Mouse (Mus musculus) liver, embryonic 15.5 days (tissue): ENCODE measurements around the gene Agap2. TPM values are rescaled to one million over a fixed set of nuclear protein-coding genes. Genes with fewer than 3 reads are reported as not detected.
"Not testable (repeated sequence)": the region's sequence is repeated elsewhere in the genome, so short reads cannot be mapped to it uniquely, and the experiment has no call there.

ENCODE experiments used
- ATAC-seq: fragments of 200-750 bp; cut with Nextera tagmentation; 2 replicates; pipeline ENCODE4 v1.8.0; 2017; ENCODE audit warnings: moderate number of reproducible peaks, mild to moderate bottlenecking, moderate library complexity; ENCODE audit not compliant: insufficient read depth
- H3K27ac ChIP-seq: fragments of 300-500 bp; sonication (generic); replicated peaks from 2 replicates; pipeline ENCODE4 v1.5.1; 2015; ENCODE audit warnings: mild to moderate bottlenecking, inconsistent platforms
- H3K27me3 ChIP-seq: fragments of 300-500 bp; sonication (generic); 2 replicates; pipeline ENCODE4 v1.6.1; 2015; ENCODE audit warnings: mild to moderate bottlenecking, inconsistent platforms
- H3K36me3 ChIP-seq: fragments of 300-500 bp; sonication (generic); replicated peaks from 2 replicates; pipeline ENCODE4 v1.6.1; 2015; ENCODE audit warnings: moderate library complexity, mild to moderate bottlenecking, inconsistent platforms
- H3K4me1 ChIP-seq: fragments of 300-500 bp; sonication (generic); replicated peaks from 2 replicates; pipeline ENCODE4 v1.6.1; 2015; ENCODE audit warnings: inconsistent platforms
- H3K4me2 ChIP-seq: fragments of 300-500 bp; sonication (generic); 2 replicates; pipeline ENCODE4 v1.6.1; 2015; ENCODE audit warnings: moderate library complexity, mild to moderate bottlenecking, inconsistent platforms
- H3K4me3 ChIP-seq: fragments of 300-500 bp; sonication (generic); replicated peaks from 2 replicates; pipeline ENCODE4 v1.5.1; 2015; ENCODE audit warnings: mild to moderate bottlenecking, inconsistent platforms
- H3K9ac ChIP-seq: fragments of 300-500 bp; sonication (generic); 2 replicates; pipeline ENCODE4 v1.6.1; 2015; ENCODE audit warnings: moderate library complexity, mild to moderate bottlenecking, inconsistent platforms
- H3K9me3 ChIP-seq: fragments of 300-500 bp; sonication (generic); replicated peaks from 2 replicates; pipeline ENCODE4 v1.6.1; 2016; ENCODE audit warnings: inconsistent platforms
- WGBS: fragments of 180-500 bp; shearing (Covaris S2); methylation state at CpG from one replicate; pipeline ENCODE4 v1.1.7; 2015; ENCODE audit warnings: mixed read lengths; ENCODE audit not compliant: insufficient replicate concordance; 5-methylcytosine and 5-hydroxymethylcytosine counted together
- polyA plus RNA-seq: library from polyadenylated mRNA; unstranded; fragments of >200 nt; fragmentation: Nextera tagmentation; extraction: Ambion mirVana; gene quantifications from 2 replicates; pipeline ENCODE4 v1.2.1, GENCODE M21; 2015

The Agap2 gene
- polyA plus RNA-seq, 1 experiment from 2014 or later, result 0.67 TPM

GRCm38 (mm10) chr10:127122784-127123435, 47.8 kb downstream of the Agap2 start:
- H3K4me3 ChIP-seq, result peak overlapping the region; percentile 49
- peak; percentile 58 for ATAC-seq
- H3K36me3 ChIP-seq, result peaks cover 18% of the 10 kb centered on the region
- H3K4me1 ChIP-seq, result peaks cover 75% of the 10 kb centered on the region
- no peaks in the 10 kb centered on the region for H3K27me3 ChIP-seq
- H3K9me3 ChIP-seq, result no peaks in the 10 kb centered on the region
- H3K4me2 ChIP-seq, result peak overlapping the region; percentile 74
- 22% methylated on average over 13 of the region's 13 CpGs for WGBS
- peak overlapping the region; percentile 85 for H3K27ac ChIP-seq
- H3K9ac ChIP-seq, result peak overlapping the region; percentile 48

GRCm38 (mm10) chr10:127123436-127123805, 48.3 kb downstream of the Agap2 start:
- ATAC-seq, result no peak
- peak overlapping the region; percentile 48 for H3K9ac ChIP-seq
- peak overlapping the region; percentile 74 for H3K4me2 ChIP-seq
- H3K9me3 ChIP-seq, result no peaks in the 10 kb centered on the region
- H3K27ac ChIP-seq, result peak overlapping the region; percentile 85
- peak overlapping the region; percentile 49 for H3K4me3 ChIP-seq
- 31% methylated on average over 4 of the region's 4 CpGs for WGBS
- H3K27me3 ChIP-seq, result no peaks in the 10 kb centered on the region
- peaks cover 13% of the 10 kb centered on the region for H3K36me3 ChIP-seq
- peaks cover 80% of the 10 kb centered on the region for H3K4me1 ChIP-seq

GRCm38 (mm10) chr10:127125210-127126001, 50.3 kb downstream of the Agap2 start:
- peak overlapping the region; percentile 74 for H3K27ac ChIP-seq
- 36% methylated on average over 9 of the region's 9 CpGs for WGBS
- no peaks in the 10 kb centered on the region for H3K9me3 ChIP-seq
- no peak overlapping the region for H3K9ac ChIP-seq
- no peak overlapping the region for H3K4me2 ChIP-seq
- H3K36me3 ChIP-seq, result no peaks in the 10 kb centered on the region
- H3K27me3 ChIP-seq, result no peaks in the 10 kb centered on the region
- no peak overlapping the region for H3K4me3 ChIP-seq
- peaks cover 77% of the 10 kb centered on the region for H3K4me1 ChIP-seq
- no peak for ATAC-seq

GRCm38 (mm10) chr10:127126579-127126978, 51.5 kb downstream of the Agap2 start:
- H3K36me3 ChIP-seq, result no peaks in the 10 kb centered on the region
- H3K4me2 ChIP-seq, result peak overlapping the region; percentile 21
- peak; percentile 9; the same call in 1 of the 2 replicates for ATAC-seq
- WGBS, result 19% methylated on average over 5 of the region's 5 CpGs
- H3K9ac ChIP-seq, result no peak overlapping the region
- no peak overlapping the region for H3K4me3 ChIP-seq
- H3K27me3 ChIP-seq, result no peaks in the 10 kb centered on the region
- no peaks in the 10 kb centered on the region for H3K9me3 ChIP-seq
- H3K27ac ChIP-seq, result peak overlapping the region; percentile 74
- H3K4me1 ChIP-seq, result peaks cover 72% of the 10 kb centered on the region

- no peak overlapping the region for H3K4me3 ChIP-seq
- no peaks in the 10 kb centered on the region for H3K36me3 ChIP-seq
- H3K4me2 ChIP-seq, result no peak overlapping the region
- 42% methylated on average over 7 of the region's 7 CpGs for WGBS
- no peaks in the 10 kb centered on the region for H3K27me3 ChIP-seq
- peak overlapping the region; percentile 29 for H3K27ac ChIP-seq
- ATAC-seq, result no peak
- H3K4me1 ChIP-seq, result peaks cover 60% of the 10 kb centered on the region
- no peaks in the 10 kb centered on the region for H3K9me3 ChIP-seq
- H3K9ac ChIP-seq, result no peak overlapping the region
Observed at GRCm38 (mm10) chr10:127127711-127128279, 52.7 kb downstream of the Agap2 start.

GRCm38 (mm10) chr10:127129431-127129830, 54.3 kb downstream of the Agap2 start:
- Histone ChIP-seq H3K9ac (no peak overlapping the region), H3K27me3 (no peaks in the 10 kb centered on the region), H3K4me1 (peaks cover 47% of the 10 kb centered on the region), H3K9me3 (no peaks in the 10 kb centered on the region), H3K4me3 (no peak overlapping the region), H3K27ac (no peak overlapping the region), H3K4me2 (no peak overlapping the region), H3K36me3 (no peaks in the 10 kb centered on the region)
- 38% methylated on average over 4 of the region's 4 CpGs for WGBS
- no peak for ATAC-seq

- H3K4me3 ChIP-seq, result no peak overlapping the region
- no peaks in the 10 kb centered on the region for H3K9me3 ChIP-seq
- ATAC-seq, result no peak
- H3K4me2 ChIP-seq, result no peak overlapping the region
- H3K27me3 ChIP-seq, result no peaks in the 10 kb centered on the region
- 65% methylated on average over 5 of the region's 5 CpGs for WGBS
- H3K36me3 ChIP-seq, result no peaks in the 10 kb centered on the region
- H3K27ac ChIP-seq, result no peak overlapping the region
- H3K4me1 ChIP-seq, result peaks cover 42% of the 10 kb centered on the region
- no peak overlapping the region for H3K9ac ChIP-seq
Observed at GRCm38 (mm10) chr10:127132469-127132868, 57.4 kb downstream of the Agap2 start.

- not testable (repeated sequence) for H3K9me3 ChIP-seq, H3K27ac ChIP-seq, H3K4me2 ChIP-seq, ATAC-seq, H3K36me3 ChIP-seq, H3K4me3 ChIP-seq, H3K27me3 ChIP-seq, H3K9ac ChIP-seq
- WGBS, result 75% methylated on average over 3 of the region's 3 CpGs
- H3K4me1 ChIP-seq, result peaks cover 41% of the 10 kb centered on the region
Observed at GRCm38 (mm10) chr10:127134394-127135035, 59.4 kb downstream of the Agap2 start.

- no peaks in the 10 kb centered on the region for H3K27me3 ChIP-seq
- peak overlapping the region; percentile 43 for H3K4me2 ChIP-seq
- no peaks in the 10 kb centered on the region for H3K9me3 ChIP-seq
- H3K27ac ChIP-seq, result peak overlapping the region; percentile 82
- H3K4me1 ChIP-seq, result peaks cover 40% of the 10 kb centered on the region
- H3K9ac ChIP-seq, result no peak overlapping the region; the same call in 1 of the 2 replicates
- WGBS, result 11% methylated on average over 8 of the region's 8 CpGs
- H3K36me3 ChIP-seq, result no peaks in the 10 kb centered on the region
- no peak overlapping the region for H3K4me3 ChIP-seq
- ATAC-seq, result peak; percentile 83
Observed at GRCm38 (mm10) chr10:127135118-127135836, 60.2 kb downstream of the Agap2 start.

GRCm38 (mm10) chr10:127136510-127136909, 61.4 kb downstream of the Agap2 start:
- Histone ChIP-seq H3K4me1 (peaks cover 40% of the 10 kb centered on the region), H3K9me3 (no peaks in the 10 kb centered on the region), H3K27me3 (no peaks in the 10 kb centered on the region), H3K9ac (no peak overlapping the region), H3K4me3 (no peak overlapping the region), H3K4me2 (0 out of 2 replicates have a peak overlapping the region, but pooled peaks have one; percentile 6), H3K36me3 (no peaks in the 10 kb centered on the region), H3K27ac (peak overlapping the region; percentile 82)
- no peak for ATAC-seq
- WGBS, result 37% methylated on average over 4 of the region's 4 CpGs
